Mouse (Mus musculus) C2C12 (cell line): Measurements from ENCODE around the gene Nxf7. TPM values are rescaled to one million over a fixed set of nuclear protein-coding genes. Genes with fewer than 3 reads are reported as not detected.
"Not testable (repeated sequence)": the region's sequence is repeated elsewhere in the genome, so short reads cannot be mapped to it uniquely, and the experiment has no call there.

Experiments used
- H3K27me3 ChIP-seq: one replicate; pipeline ENCODE4 v1.6.1; 2011; ENCODE audit not compliant: control insufficient read depth, insufficient read depth, insufficient read length
- H3K36me3 ChIP-seq: one replicate; pipeline ENCODE4 v1.6.1; 2011; ENCODE audit not compliant: control insufficient read depth, insufficient read depth
- H3K4me3 ChIP-seq: one replicate; pipeline ENCODE4 v1.5.1; 2011; ENCODE audit warnings: mild to moderate bottlenecking, control low read depth; ENCODE audit not compliant: poor library complexity, insufficient read depth, severe bottlenecking
- H3K79me2 ChIP-seq: one replicate; pipeline ENCODE4 v1.6.1; 2011; ENCODE audit not compliant: control insufficient read depth, insufficient read depth
- H3K79me3 ChIP-seq: one replicate; pipeline ENCODE4 v1.6.1; 2011; ENCODE audit warnings: low read depth, control low read depth
- H3ac ChIP-seq: one replicate; pipeline ENCODE3; 2011; ENCODE audit warnings: low read depth; ENCODE audit not compliant: control insufficient read depth, insufficient read length
- CEBPB ChIP-seq: IDR thresholded peaks from one replicate; pipeline ENCODE4 v1.6.1; 2011; ENCODE audit warnings: low read depth, mild to moderate bottlenecking, control low read depth, moderate library complexity
- CTCF ChIP-seq: IDR thresholded peaks from one replicate; pipeline ENCODE4 v1.5.1; 2011; ENCODE audit not compliant: control insufficient read depth, insufficient read depth, insufficient read length
- FOSL1 ChIP-seq: IDR thresholded peaks from one replicate; pipeline ENCODE4 v1.8.0; 2011; ENCODE audit warnings: mild to moderate bottlenecking, low read length; ENCODE audit not compliant: poor library complexity, insufficient read depth, severe bottlenecking
- MAX ChIP-seq: IDR thresholded peaks from one replicate; pipeline ENCODE4 v1.6.1; 2011; ENCODE audit warnings: mild to moderate bottlenecking, control low read depth
- MYOD1 ChIP-seq: IDR thresholded peaks from one replicate; pipeline ENCODE4 v1.6.1; 2011; ENCODE audit warnings: low read depth; ENCODE audit not compliant: control insufficient read depth, insufficient read length
- MYOG ChIP-seq: IDR thresholded peaks from one replicate; pipeline ENCODE4 v1.6.1; 2011; ENCODE audit not compliant: control insufficient read depth, insufficient read length; ENCODE audit errors: extremely low read depth
- USF1 ChIP-seq: IDR thresholded peaks from one replicate; pipeline ENCODE4 v1.6.1; 2011; ENCODE audit warnings: low read depth, mild to moderate bottlenecking, control low read depth, moderate library complexity
- long read RNA-seq, 2 experiments: library from polyadenylated mRNA; unstranded; transcript quantifications; one replicate each; pipeline ENCODE4 v2.0.0; 2019 to 2020
- polyA plus RNA-seq: library from polyadenylated mRNA; unstranded; fragments of >200 nt; fragmentation: generic; extraction: Trizol; gene quantifications from one replicate; pipeline ENCODE4 v1.2.1, GENCODE M21; 2012; ENCODE audit warnings: missing spikeins

Gene Nxf7
- 1.4 TPM for polyA plus RNA-seq
- long read RNA-seq, experiment 1, partial matches to known transcripts = 0 of 3 reads
- long read RNA-seq, experiment 1, other reads (novel, unspliced or antisense) = 3 of 3 reads
- long read RNA-seq, experiment 2 = 0 reads

DNA sequence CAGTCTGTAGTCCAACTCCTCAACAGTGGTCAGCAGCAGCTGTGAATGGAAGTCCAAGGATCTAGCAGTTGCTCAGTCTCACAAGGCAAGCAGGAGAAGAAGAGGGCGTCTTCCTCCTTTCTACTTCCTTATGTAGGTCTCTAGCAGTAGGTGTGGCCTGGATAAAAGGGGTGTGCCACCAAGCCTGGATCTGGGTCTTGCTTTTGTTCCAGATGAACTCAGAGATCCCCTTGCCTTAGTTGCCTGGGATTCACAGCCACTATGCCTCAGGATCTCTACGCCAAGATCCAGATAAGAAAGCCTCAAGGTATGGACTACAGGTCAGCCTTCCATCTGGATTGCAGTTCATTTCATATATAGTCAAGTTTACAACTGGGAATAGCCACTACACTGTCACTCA is at the start of gene Nxf7:
Gene Nxf7, minus strand, starts transcription at position 101 of the 400 bp plus-strand sequence.
- Histone ChIP-seq H3K4me3 (no peak within 1 kb of the TSS), H3K79me2 (no peaks in the 10 kb centered on the region), H3K79me3 (no peaks in the 10 kb centered on the region), H3ac (no peak within 1 kb of the TSS), H3K27me3 (no peaks in the 10 kb centered on the region), H3K36me3 (no peaks in the 10 kb centered on the region)
- TF ChIP-seq FOSL1 (no peak), MYOG (no peak), CEBPB (no peak), MAX (no peak), MYOD1 (no peak), CTCF (no peak), USF1 (no peak)

- TF ChIP-seq MYOD1 (no peak), CTCF (no peak), FOSL1 (no peak), MAX (no peak), MYOG (no peak), CEBPB (no peak), USF1 (no peak)
- H3ac ChIP-seq = no peak within 1 kb of the TSS
- no peak within 1 kb of the TSS for H3K4me3 ChIP-seq
- H3K79me3 ChIP-seq = no peaks in the 10 kb centered on the region
- H3K27me3 ChIP-seq = no peaks in the 10 kb centered on the region
- no peaks in the 10 kb centered on the region for H3K36me3 ChIP-seq
- no peaks in the 10 kb centered on the region for H3K79me2 ChIP-seq
Observed at GRCm38 (mm10) chrX:135627605-135628004, 29.0 kb upstream of the Nxf7 start, which contains the start of gene Prame. TSS of gene Prame (minus strand) at chrX:135627705.

- not testable (repeated sequence) for H3ac ChIP-seq, H3K79me2 ChIP-seq, H3K27me3 ChIP-seq, H3K79me3 ChIP-seq, H3K4me3 ChIP-seq, H3K36me3 ChIP-seq
Observed at GRCm38 (mm10) chrX:135601298-135602029, 2.9 kb upstream of the Nxf7 start.

- no peaks in the 10 kb centered on the region for H3K79me2 ChIP-seq
- no peak overlapping the region for H3K4me3 ChIP-seq
- no peak overlapping the region for H3ac ChIP-seq
- no peaks in the 10 kb centered on the region for H3K27me3 ChIP-seq
- no peaks in the 10 kb centered on the region for H3K79me3 ChIP-seq
- no peaks in the 10 kb centered on the region for H3K36me3 ChIP-seq
- TF ChIP-seq USF1 = no peak
- no peak for TF ChIP-seq MYOG
- no peak for TF ChIP-seq FOSL1
- TF ChIP-seq CEBPB = no peak
- TF ChIP-seq CTCF = no peak
- TF ChIP-seq MAX = no peak
- TF ChIP-seq MYOD1 = no peak
Observed at GRCm38 (mm10) chrX:135598096-135598495, 481 bp downstream of the Nxf7 start.

DNA sequence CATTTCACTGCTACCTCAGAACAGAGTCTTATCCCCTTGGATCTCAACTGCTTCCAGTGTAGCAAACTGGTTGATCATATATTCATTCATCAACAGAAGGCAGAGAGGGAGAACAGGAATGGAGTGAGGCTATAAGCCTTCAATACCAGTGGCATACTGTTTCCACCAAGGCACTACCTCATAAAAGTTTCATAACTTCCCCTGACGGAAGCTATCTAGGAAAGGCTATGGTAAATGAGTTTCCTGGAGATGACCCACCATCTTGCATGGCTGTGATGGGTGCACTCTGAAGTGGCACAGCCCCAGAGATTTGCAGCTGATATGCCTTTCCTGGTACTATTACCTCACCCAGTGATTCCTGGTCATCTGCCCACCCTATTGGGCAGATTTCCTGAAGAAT is 22.2 kb downstream of the Nxf7 start:
- Histone ChIP-seq H3K79me2 (no peaks in the 10 kb centered on the region), H3K4me3 (no peak overlapping the region), H3K36me3 (no peaks in the 10 kb centered on the region), H3ac (no peak overlapping the region), H3K79me3 (no peaks in the 10 kb centered on the region), H3K27me3 (no peaks in the 10 kb centered on the region)
- TF ChIP-seq FOSL1 (no peak), CEBPB (no peak)

- H3K79me2 ChIP-seq, H3K79me3 ChIP-seq, H3K4me3 ChIP-seq, H3ac ChIP-seq, H3K27me3 ChIP-seq, H3K36me3 ChIP-seq: not testable (repeated sequence)
Observed at GRCm38 (mm10) chrX:135574958-135575628, 23.5 kb downstream of the Nxf7 start.

- not testable (repeated sequence) for H3K36me3 ChIP-seq, H3ac ChIP-seq, H3K79me2 ChIP-seq, H3K79me3 ChIP-seq, H3K27me3 ChIP-seq, H3K4me3 ChIP-seq
Observed at GRCm38 (mm10) chrX:135574261-135574957, 24.2 kb downstream of the Nxf7 start.
